Mouse (Mus musculus): ENCODE data around the gene Apoa5. TPM values are rescaled to one million over a fixed set of nuclear protein-coding genes. Genes with fewer than 3 reads are reported as not detected.
A peak's percentile ranks its signal among the peaks of the same experiment; 100 is the strongest.

The Apoa5 gene
- polyA plus RNA-seq, 1 experiment = not detected

GRCm38 (mm10) chr9:46261131-46261530 is 7.3 kb upstream of the Apoa5 start:
- no peaks in the 10 kb centered on the region for H3K36me3 ChIP-seq (ENCODE audit: control insufficient read depth, insufficient read depth)
- no peak overlapping the region for H3K4me3 ChIP-seq (ENCODE audit: insufficient read depth, poor library complexity, severe bottlenecking)
- H3ac ChIP-seq (ENCODE audit: control insufficient read depth, insufficient read length, low read depth) = no peak overlapping the region
- no peaks in the 10 kb centered on the region for H3K79me3 ChIP-seq (ENCODE audit: low read depth)
- H3K27me3 ChIP-seq (ENCODE audit: control insufficient read depth, insufficient read depth, insufficient read length) = peaks cover 18% of the 10 kb centered on the region
- H3K79me2 ChIP-seq (ENCODE audit: control insufficient read depth, insufficient read depth) = no peaks in the 10 kb centered on the region
- TF ChIP-seq CTCF (IDR thresholded peaks at IDR 0.05; ENCODE audit: control insufficient read depth, insufficient read depth, insufficient read length) = no peak
- TF ChIP-seq FOSL1 (IDR thresholded peaks at IDR 0.05; ENCODE audit: insufficient read depth, low read length, poor library complexity, severe bottlenecking) = no peak
- TF ChIP-seq CEBPB (IDR thresholded peaks at IDR 0.05; ENCODE audit: low read depth) = peak; percentile 56
- TF ChIP-seq MYOG (IDR thresholded peaks at IDR 0.05; ENCODE audit: control insufficient read depth, extremely low read depth, insufficient read length) = no peak
- TF ChIP-seq MYOD1 (IDR thresholded peaks at IDR 0.05; ENCODE audit: control insufficient read depth, insufficient read length, low read depth) = no peak
- TF ChIP-seq MAX (IDR thresholded peaks at IDR 0.05) = no peak

GRCm38 (mm10) chr9:46269125-46269524 is 692 bp downstream of the Apoa5 start:
- H3K27me3 ChIP-seq (ENCODE audit: control insufficient read depth, insufficient read depth, insufficient read length) = peaks cover 40% of the 10 kb centered on the region
- no peaks in the 10 kb centered on the region for H3K36me3 ChIP-seq (ENCODE audit: control insufficient read depth, insufficient read depth)
- TF ChIP-seq FOSL1 (IDR thresholded peaks at IDR 0.05; ENCODE audit: insufficient read depth, low read length, poor library complexity, severe bottlenecking) = no peak
- no peak for TF ChIP-seq MAX (IDR thresholded peaks at IDR 0.05)
- no peak for TF ChIP-seq MYOD1 (IDR thresholded peaks at IDR 0.05; ENCODE audit: control insufficient read depth, insufficient read length, low read depth)
- no peak for TF ChIP-seq CEBPB (IDR thresholded peaks at IDR 0.05; ENCODE audit: low read depth)
- TF ChIP-seq USF1 (IDR thresholded peaks at IDR 0.05; ENCODE audit: low read depth) = no peak
- no peak for TF ChIP-seq CTCF (IDR thresholded peaks at IDR 0.05; ENCODE audit: control insufficient read depth, insufficient read depth, insufficient read length)
- no peak for TF ChIP-seq MYOG (IDR thresholded peaks at IDR 0.05; ENCODE audit: control insufficient read depth, extremely low read depth, insufficient read length)
- no peak overlapping the region for H3ac ChIP-seq (ENCODE audit: control insufficient read depth, insufficient read length, low read depth)
- H3K4me3 ChIP-seq (ENCODE audit: insufficient read depth, poor library complexity, severe bottlenecking) = no peak overlapping the region
- peaks cover 17% of the 10 kb centered on the region for H3K79me2 ChIP-seq (ENCODE audit: control insufficient read depth, insufficient read depth)
- H3K79me3 ChIP-seq (ENCODE audit: low read depth) = peaks cover 10% of the 10 kb centered on the region

GRCm38 (mm10) chr9:46270782-46271181 is 2.3 kb downstream of the Apoa5 start:
- peaks cover 30% of the 10 kb centered on the region for H3K79me2 ChIP-seq (ENCODE audit: control insufficient read depth, insufficient read depth)
- peaks cover 12% of the 10 kb centered on the region for H3K36me3 ChIP-seq (ENCODE audit: control insufficient read depth, insufficient read depth)
- no peak overlapping the region for H3ac ChIP-seq (ENCODE audit: control insufficient read depth, insufficient read length, low read depth)
- no peak overlapping the region for H3K4me3 ChIP-seq (ENCODE audit: insufficient read depth, poor library complexity, severe bottlenecking)
- H3K79me3 ChIP-seq (ENCODE audit: low read depth) = peaks cover 16% of the 10 kb centered on the region
- TF ChIP-seq MYOG (IDR thresholded peaks at IDR 0.05; ENCODE audit: control insufficient read depth, extremely low read depth, insufficient read length) (no peak), CTCF (IDR thresholded peaks at IDR 0.05; ENCODE audit: control insufficient read depth, insufficient read depth, insufficient read length) (no peak), FOSL1 (IDR thresholded peaks at IDR 0.05; ENCODE audit: insufficient read depth, low read length, poor library complexity, severe bottlenecking) (no peak), MAX (IDR thresholded peaks at IDR 0.05) (no peak), MYOD1 (IDR thresholded peaks at IDR 0.05; ENCODE audit: control insufficient read depth, insufficient read length, low read depth) (no peak)
- peaks cover 40% of the 10 kb centered on the region for H3K27me3 ChIP-seq (ENCODE audit: control insufficient read depth, insufficient read depth, insufficient read length)

- no peak overlapping the region for H3ac ChIP-seq (ENCODE audit: control insufficient read depth, insufficient read length, low read depth)
- peaks cover 37% of the 10 kb centered on the region for H3K27me3 ChIP-seq (ENCODE audit: control insufficient read depth, insufficient read depth, insufficient read length)
- no peak overlapping the region for H3K4me3 ChIP-seq (ENCODE audit: insufficient read depth, poor library complexity, severe bottlenecking)
- peaks cover 16% of the 10 kb centered on the region for H3K79me3 ChIP-seq (ENCODE audit: low read depth)
- H3K79me2 ChIP-seq (ENCODE audit: control insufficient read depth, insufficient read depth) = peaks cover 42% of the 10 kb centered on the region
- H3K36me3 ChIP-seq (ENCODE audit: control insufficient read depth, insufficient read depth) = peaks cover 25% of the 10 kb centered on the region
- no peak for TF ChIP-seq MYOD1 (IDR thresholded peaks at IDR 0.05; ENCODE audit: control insufficient read depth, insufficient read length, low read depth)
- TF ChIP-seq CEBPB (IDR thresholded peaks at IDR 0.05; ENCODE audit: low read depth) = no peak
- TF ChIP-seq MAX (IDR thresholded peaks at IDR 0.05) = no peak
- no peak for TF ChIP-seq MYOG (IDR thresholded peaks at IDR 0.05; ENCODE audit: control insufficient read depth, extremely low read depth, insufficient read length)
- no peak for TF ChIP-seq FOSL1 (IDR thresholded peaks at IDR 0.05; ENCODE audit: insufficient read depth, low read length, poor library complexity, severe bottlenecking)
- TF ChIP-seq USF1 (IDR thresholded peaks at IDR 0.05; ENCODE audit: low read depth) = no peak
- TF ChIP-seq CTCF (IDR thresholded peaks at IDR 0.05; ENCODE audit: control insufficient read depth, insufficient read depth, insufficient read length) = no peak
Observed at GRCm38 (mm10) chr9:46272070-46272469, 3.6 kb downstream of the Apoa5 start.

- peak within 1 kb of the TSS; percentile 85 for H3ac ChIP-seq (ENCODE audit: control insufficient read depth, insufficient read length, low read depth)
- TF ChIP-seq MYOG (IDR thresholded peaks at IDR 0.05; ENCODE audit: control insufficient read depth, extremely low read depth, insufficient read length) (no peak), MYOD1 (IDR thresholded peaks at IDR 0.05; ENCODE audit: control insufficient read depth, insufficient read length, low read depth) (no peak), CTCF (IDR thresholded peaks at IDR 0.05; ENCODE audit: control insufficient read depth, insufficient read depth, insufficient read length) (no peak), MAX (IDR thresholded peaks at IDR 0.05) (peak; percentile 60), CEBPB (IDR thresholded peaks at IDR 0.05; ENCODE audit: low read depth) (no peak), FOSL1 (IDR thresholded peaks at IDR 0.05; ENCODE audit: insufficient read depth, low read length, poor library complexity, severe bottlenecking) (no peak), USF1 (IDR thresholded peaks at IDR 0.05; ENCODE audit: low read depth) (no peak)
- peaks cover 42% of the 10 kb centered on the region for H3K79me2 ChIP-seq (ENCODE audit: control insufficient read depth, insufficient read depth)
- peaks cover 33% of the 10 kb centered on the region for H3K36me3 ChIP-seq (ENCODE audit: control insufficient read depth, insufficient read depth)
- peaks cover 16% of the 10 kb centered on the region for H3K79me3 ChIP-seq (ENCODE audit: low read depth)
- peak within 1 kb of the TSS; percentile 85 for H3K4me3 ChIP-seq (ENCODE audit: insufficient read depth, poor library complexity, severe bottlenecking)
- peaks cover 29% of the 10 kb centered on the region for H3K27me3 ChIP-seq (ENCODE audit: control insufficient read depth, insufficient read depth, insufficient read length)
Observed at GRCm38 (mm10) chr9:46272677-46273454, 4.4 kb downstream of the Apoa5 start, which contains the start of gene Zpr1. Zpr1 (plus strand) TSS chr9:46273064.
